Mouse (Mus musculus): ENCODE results near the gene Kat7. TPM values are rescaled to one million over a fixed set of nuclear protein-coding genes. Genes with fewer than 3 reads are reported as not detected.

The Kat7 gene
- polyA plus RNA-seq, 2 experiments = 49.7 to 58.5 TPM

GRCm38 (mm10) chr11:95311425-95311807 is 1.4 kb upstream of the Kat7 start:
- Histone ChIP-seq H3K27me3 (ENCODE audit: control insufficient read depth, insufficient read depth, low read length) (no peaks in the 10 kb centered on the region), H3K4me3 (replicated peaks; ENCODE audit: low read length) (peak overlapping the region; percentile 95; the same call in 1 of the 2 replicates), H3K36me3 (ENCODE audit: control insufficient read depth, insufficient read depth, low read length) (peaks cover 2% of the 10 kb centered on the region), H3K4me1 (ENCODE audit: control insufficient read depth, insufficient read depth, low read length) (peaks cover 11% of the 10 kb centered on the region), H3K4me2 (replicated peaks; ENCODE audit: low read depth, low read length, severe bottlenecking) (peak overlapping the region; percentile 47), H3K9me3 (ENCODE audit: control insufficient read depth, low read length) (no peaks in the 10 kb centered on the region), H3K27ac (replicated peaks; ENCODE audit: low read depth, low read length) (no peak overlapping the region), H3K9ac (ENCODE audit: low read depth, low read length, severe bottlenecking) (peak overlapping the region; percentile 59; the same call in 1 of the 2 replicates)
- WGBS = 32% methylated on average over 5 of the region's 5 CpGs
- TF ChIP-seq POLR2A (IDR thresholded peaks at IDR 0.05; ENCODE audit: borderline replicate concordance, extremely low read depth, insufficient read depth, insufficient read length) = no peak
- DNase-seq (ENCODE audit: low spot score) (no peak), ATAC-seq (ENCODE audit: low FRiP score, low read depth) (no peak)

- peak overlapping the region; percentile 77 for H3K27ac ChIP-seq (replicated peaks; ENCODE audit: low read depth, low read length)
- DNase-seq (ENCODE audit: low spot score) (peak; percentile 17), ATAC-seq (ENCODE audit: low FRiP score, low read depth) (no peak)
- H3K9ac ChIP-seq (ENCODE audit: low read depth, low read length, severe bottlenecking) = peak overlapping the region; percentile 59
- H3K36me3 ChIP-seq (ENCODE audit: control insufficient read depth, insufficient read depth, low read length) = peaks cover 7% of the 10 kb centered on the region
- 5% methylated on average over 17 of the region's 17 CpGs for WGBS
- H3K27me3 ChIP-seq (ENCODE audit: control insufficient read depth, insufficient read depth, low read length) = no peaks in the 10 kb centered on the region
- peak overlapping the region; percentile 95 for H3K4me3 ChIP-seq (replicated peaks; ENCODE audit: low read length)
- no peak for TF ChIP-seq POLR2A (IDR thresholded peaks at IDR 0.05; ENCODE audit: borderline replicate concordance, extremely low read depth, insufficient read depth, insufficient read length)
- H3K4me1 ChIP-seq (ENCODE audit: control insufficient read depth, insufficient read depth, low read length) = peaks cover 11% of the 10 kb centered on the region
- H3K9me3 ChIP-seq (ENCODE audit: control insufficient read depth, low read length) = no peaks in the 10 kb centered on the region
- peak overlapping the region; percentile 47 for H3K4me2 ChIP-seq (replicated peaks; ENCODE audit: low read depth, low read length, severe bottlenecking)
Observed at GRCm38 (mm10) chr11:95310648-95311424, 790 bp upstream of the Kat7 start.

GRCm38 (mm10) chr11:95309510-95310006 is 488 bp downstream of the Kat7 start:
- Histone ChIP-seq H3K4me3 (replicated peaks; ENCODE audit: low read length) (peak overlapping the region; percentile 95), H3K4me1 (ENCODE audit: control insufficient read depth, insufficient read depth, low read length) (peaks cover 11% of the 10 kb centered on the region), H3K9ac (ENCODE audit: low read depth, low read length, severe bottlenecking) (peak overlapping the region; percentile 89), H3K4me2 (replicated peaks; ENCODE audit: low read depth, low read length, severe bottlenecking) (peak overlapping the region; percentile 67), H3K27me3 (ENCODE audit: control insufficient read depth, insufficient read depth, low read length) (no peaks in the 10 kb centered on the region), H3K27ac (replicated peaks; ENCODE audit: low read depth, low read length) (peak overlapping the region; percentile 91), H3K9me3 (ENCODE audit: control insufficient read depth, low read length) (no peaks in the 10 kb centered on the region), H3K36me3 (ENCODE audit: control insufficient read depth, insufficient read depth, low read length) (peaks cover 15% of the 10 kb centered on the region)
- DNase-seq (ENCODE audit: low spot score) = peak; percentile 99
- peak; percentile 94 for ATAC-seq (ENCODE audit: low FRiP score, low read depth)
- TF ChIP-seq POLR2A (IDR thresholded peaks at IDR 0.05; ENCODE audit: borderline replicate concordance, extremely low read depth, insufficient read depth, insufficient read length) = no peak
- WGBS = 1% methylated on average over 30 of the region's 37 CpGs

- Histone ChIP-seq H3K27ac (replicated peaks; ENCODE audit: low read depth, low read length) (no peak overlapping the region), H3K27me3 (ENCODE audit: control insufficient read depth, insufficient read depth, low read length) (no peaks in the 10 kb centered on the region), H3K9me3 (ENCODE audit: control insufficient read depth, low read length) (no peaks in the 10 kb centered on the region), H3K9ac (ENCODE audit: low read depth, low read length, severe bottlenecking) (no peak overlapping the region), H3K4me3 (replicated peaks; ENCODE audit: low read length) (no peak overlapping the region), H3K36me3 (ENCODE audit: control insufficient read depth, insufficient read depth, low read length) (peaks cover 25% of the 10 kb centered on the region), H3K4me2 (replicated peaks; ENCODE audit: low read depth, low read length, severe bottlenecking) (no peak overlapping the region), H3K4me1 (ENCODE audit: control insufficient read depth, insufficient read depth, low read length) (peaks cover 11% of the 10 kb centered on the region)
- DNase-seq (ENCODE audit: low spot score) = no peak
- WGBS = 83% methylated on average over 8 of the region's 8 CpGs
- TF ChIP-seq POLR2A (IDR thresholded peaks at IDR 0.05; ENCODE audit: borderline replicate concordance, extremely low read depth, insufficient read depth, insufficient read length) = no peak
- no peak for ATAC-seq (ENCODE audit: low FRiP score, low read depth)
Observed at GRCm38 (mm10) chr11:95307526-95307925, 2.5 kb downstream of the Kat7 start.

- TF ChIP-seq POLR2A (IDR thresholded peaks at IDR 0.05; ENCODE audit: borderline replicate concordance, extremely low read depth, insufficient read depth, insufficient read length) = no peak
- H3K9ac ChIP-seq (ENCODE audit: low read depth, low read length, severe bottlenecking) = no peak overlapping the region
- H3K36me3 ChIP-seq (ENCODE audit: control insufficient read depth, insufficient read depth, low read length) = peaks cover 44% of the 10 kb centered on the region
- no peak overlapping the region for H3K4me2 ChIP-seq (replicated peaks; ENCODE audit: low read depth, low read length, severe bottlenecking)
- DNase-seq (ENCODE audit: low spot score) = no peak
- H3K27ac ChIP-seq (replicated peaks; ENCODE audit: low read depth, low read length) = no peak overlapping the region
- 88% methylated on average over 7 of the region's 7 CpGs for WGBS
- no peaks in the 10 kb centered on the region for H3K27me3 ChIP-seq (ENCODE audit: control insufficient read depth, insufficient read depth, low read length)
- H3K4me1 ChIP-seq (ENCODE audit: control insufficient read depth, insufficient read depth, low read length) = peaks cover 4% of the 10 kb centered on the region
- H3K9me3 ChIP-seq (ENCODE audit: control insufficient read depth, low read length) = no peaks in the 10 kb centered on the region
- no peak overlapping the region for H3K4me3 ChIP-seq (replicated peaks; ENCODE audit: low read length)
- no peak for ATAC-seq (ENCODE audit: low FRiP score, low read depth)
Observed at GRCm38 (mm10) chr11:95305600-95305999, 4.4 kb downstream of the Kat7 start.

Data from limb, embryonic 14.5 days (tissue).